Mouse (Mus musculus) monocyte, adult 2 months (primary cell): ENCODE data around the gene Tmem121.

Experiments
- DNase-seq, 2 experiments: peaks; one replicate each; pipeline ENCODE4 v3.0.0; 2022; ENCODE audit warnings: low spot score in 2 of 2, low read depth in 1 of 2

The Tmem121 gene

GRCm38 (mm10) chr12:113185442-113186291, at the start of gene Tmem121:
Gene Tmem121 (plus strand): TSS chr12:113185930.
- no peak for DNase-seq

- DNase-seq: no peak
These were observed 49.2 kb upstream of the Tmem121 start for GRCm38 (mm10) chr12:113136492-113137020.

GRCm38 (mm10) chr12:113137260-113138213, 48.2 kb upstream of the Tmem121 start:
- no peak for DNase-seq

GRCm38 (mm10) chr12:113138291-113138690, 47.4 kb upstream of the Tmem121 start:
- DNase-seq: no peak

- DNase-seq: no peak
These were observed 46.5 kb upstream of the Tmem121 start for GRCm38 (mm10) chr12:113138901-113139864.

GRCm38 (mm10) chr12:113139908-113140615, 45.7 kb upstream of the Tmem121 start, which contains the start of gene Crip2:
Gene Crip2 (plus strand): TSS chr12:113140236.
- peak in 1 of 2 experiments; percentile 73 for DNase-seq

GRCm38 (mm10) chr12:113140616-113141411, 44.9 kb upstream of the Tmem121 start:
- DNase-seq: no peak

GRCm38 (mm10) chr12:113141531-113141973, 44.2 kb upstream of the Tmem121 start:
- no peak for DNase-seq

GRCm38 (mm10) chr12:113142021-113142975, 43.4 kb upstream of the Tmem121 start:
- no peak for DNase-seq

- no peak for DNase-seq
These were observed 42.6 kb upstream of the Tmem121 start for GRCm38 (mm10) chr12:113143164-113143563.

- DNase-seq: no peak
These were observed 41.6 kb upstream of the Tmem121 start for GRCm38 (mm10) chr12:113144001-113144756.

GRCm38 (mm10) chr12:113144886-113145285, 40.8 kb upstream of the Tmem121 start:
- no peak for DNase-seq

GRCm38 (mm10) chr12:113145591-113145990, 40.1 kb upstream of the Tmem121 start:
- DNase-seq: no peak

- peak; percentile 85 to 92 for DNase-seq
These were observed 39.3 kb upstream of the Tmem121 start, which contains the start of gene Crip1 for GRCm38 (mm10) chr12:113146112-113147057. Gene Crip1 (plus strand): TSS chr12:113146316.

- DNase-seq: no peak
These were observed 38.2 kb upstream of the Tmem121 start for GRCm38 (mm10) chr12:113147481-113147880.
